Mouse (Mus musculus): ENCODE measurements around the gene Mboat2. TPM values are rescaled to one million over a fixed set of nuclear protein-coding genes. Genes with fewer than 3 reads are reported as not detected.
A peak's percentile ranks its signal among the peaks of the same experiment; 100 is the strongest.

Gene Mboat2
- total RNA-seq, 2 experiments from 2014 or later = 58.4 to 62.0 TPM

DNA sequence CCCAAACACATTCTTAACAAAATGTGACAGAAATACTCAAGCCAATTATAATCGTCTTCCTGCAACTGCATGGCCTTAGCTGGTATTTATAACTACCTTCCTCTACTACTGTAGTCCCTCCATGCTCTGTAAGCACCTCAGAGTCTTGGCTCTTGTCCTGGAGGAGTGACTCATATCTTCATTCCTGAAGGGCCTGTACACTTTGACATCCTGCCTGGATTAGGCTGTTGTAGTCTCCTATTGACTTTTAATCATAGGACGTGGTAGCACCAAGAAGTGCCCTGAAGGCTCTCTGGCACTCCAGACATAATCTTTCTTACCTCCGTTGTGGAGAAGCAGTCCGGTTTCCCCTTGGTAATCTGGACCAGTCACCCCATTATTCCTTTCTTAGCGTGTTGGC, 64.7 kb downstream of the Mboat2 start:
- intact Hi-C loops (cut with DNase I) = no loop called here

DNA sequence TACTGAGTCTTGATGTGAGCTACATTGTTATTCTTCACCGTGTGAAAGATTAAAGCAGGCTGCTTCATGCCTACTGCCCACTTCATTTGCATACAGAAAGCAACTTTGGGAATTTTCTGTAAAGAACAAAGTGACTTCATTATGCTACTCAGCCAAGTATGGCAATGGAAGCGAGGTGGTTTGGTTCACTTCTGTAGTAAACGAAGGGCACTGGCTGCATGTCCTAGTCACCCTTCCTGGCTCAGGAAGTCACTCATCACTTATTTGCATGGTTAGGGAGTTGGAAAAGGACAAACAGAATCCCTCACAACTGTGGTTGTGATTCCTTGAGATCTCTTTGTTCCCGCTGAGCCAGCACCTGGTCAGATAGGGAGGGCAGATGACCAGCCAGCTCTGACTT, 66.7 kb downstream of the Mboat2 start:
- DNase-seq = no peak
- intact Hi-C loops (cut with DNase I) = no loop called here

More for the DNA sequence above, 64.7 kb downstream of the Mboat2 start:
- DNase-seq = no peak

DNA sequence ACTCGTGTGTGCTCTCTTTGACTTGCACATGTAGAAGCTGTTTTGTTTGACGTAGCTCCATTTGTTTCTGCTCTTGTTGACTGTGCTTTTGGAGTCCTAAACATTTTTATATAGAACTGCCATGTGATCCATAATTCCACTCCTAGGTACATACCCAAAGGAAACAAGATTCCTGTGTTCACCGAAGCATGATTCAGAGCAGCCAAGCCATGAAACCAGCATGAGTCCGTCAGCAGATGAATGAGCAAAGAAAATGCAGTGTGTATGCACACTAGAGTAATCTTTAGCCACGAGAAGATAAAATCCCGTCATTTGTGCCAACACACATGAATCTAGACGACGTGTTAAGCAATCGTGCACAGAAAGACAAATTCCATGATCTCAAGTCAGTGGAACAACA, 67.5 kb downstream of the Mboat2 start:
- intact Hi-C loops (cut with DNase I) = no loop called here
- no peak for DNase-seq

DNA sequence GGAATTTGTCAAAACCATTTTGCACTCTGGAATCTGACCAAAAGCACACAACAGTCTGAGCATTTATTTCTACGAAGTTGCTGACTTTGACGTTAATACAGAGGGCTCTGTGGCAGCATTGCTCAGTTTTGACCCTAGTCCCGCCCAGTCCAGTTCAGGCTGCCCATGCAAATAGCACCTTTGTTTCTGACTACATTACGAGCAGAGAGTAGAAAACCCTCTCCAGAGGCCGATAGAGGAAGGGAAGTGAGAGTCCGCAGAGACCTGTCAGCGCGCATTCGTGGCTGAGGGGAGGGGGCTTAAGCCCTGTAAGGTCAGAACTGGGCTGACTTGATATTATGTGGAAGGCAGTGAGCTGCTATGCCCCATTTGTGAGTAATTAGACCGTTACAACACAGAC, 69.0 kb downstream of the Mboat2 start:
- intact Hi-C loops (cut with DNase I) = no loop called here
- no peak for DNase-seq

DNA sequence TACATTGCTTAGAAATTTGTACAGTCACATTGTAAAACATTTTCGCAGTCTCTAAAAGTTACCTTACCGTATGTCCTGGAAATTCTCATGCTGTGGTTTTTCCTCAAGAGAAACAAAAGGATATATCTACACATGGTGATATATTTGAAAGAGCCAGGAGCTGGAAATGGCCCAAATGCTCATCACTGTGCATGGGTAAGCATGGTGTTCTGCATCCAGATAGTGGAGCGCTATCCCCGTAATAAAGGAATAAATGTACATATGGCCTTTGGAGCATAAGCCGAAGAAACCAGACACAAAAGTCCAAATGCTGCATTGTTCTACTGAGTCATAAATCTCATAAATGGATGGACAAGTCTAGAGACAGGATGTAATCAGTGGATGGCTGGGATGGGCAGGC, 72.1 kb downstream of the Mboat2 start:
- intact Hi-C loops (cut with DNase I) = no loop called here
- no peak for DNase-seq

DNA sequence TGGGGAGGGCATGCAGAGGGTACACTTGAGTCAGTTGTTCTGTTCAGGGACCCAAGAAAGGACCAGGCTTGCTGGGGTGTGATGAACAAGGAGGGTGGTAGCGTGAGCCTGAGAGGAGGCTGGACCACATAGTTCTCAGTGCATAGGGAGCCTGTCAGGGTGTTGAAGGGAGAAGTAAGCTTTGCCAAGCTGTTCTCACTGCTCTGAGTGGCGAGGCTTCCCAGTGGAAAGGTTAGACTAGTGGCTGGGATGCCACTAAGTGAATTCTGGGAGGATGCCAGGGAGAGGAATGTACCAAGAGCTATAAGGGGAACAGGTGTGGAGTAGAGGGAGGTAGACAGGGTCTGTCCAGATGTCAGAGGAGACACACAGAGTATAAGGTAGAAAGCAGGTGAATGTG, 77.2 kb downstream of the Mboat2 start:
- DNase-seq = no peak
- intact Hi-C loops (cut with DNase I) = no loop called here

DNA sequence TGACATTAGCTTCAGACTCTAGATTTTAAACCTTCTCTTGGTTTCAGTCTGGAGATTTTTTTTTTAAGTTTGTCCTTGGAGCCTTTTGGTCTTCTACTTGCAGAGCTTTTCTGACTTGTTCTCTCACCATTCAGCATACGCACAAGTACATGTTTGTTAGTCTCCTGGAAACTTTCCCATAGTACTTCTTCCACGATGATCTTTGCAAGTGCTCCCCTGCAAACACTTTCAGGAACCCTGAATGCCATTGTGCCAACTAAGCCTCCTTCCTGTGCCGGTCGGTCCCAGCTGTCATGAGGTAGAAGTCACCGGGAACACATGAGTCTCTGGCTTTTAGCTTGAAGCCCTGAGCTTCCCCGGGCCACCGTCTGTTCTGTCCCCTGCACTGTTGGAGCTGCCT, 79.0 kb downstream of the Mboat2 start:
- intact Hi-C loops (cut with DNase I) = no loop called here
- DNase-seq = no peak

DNA sequence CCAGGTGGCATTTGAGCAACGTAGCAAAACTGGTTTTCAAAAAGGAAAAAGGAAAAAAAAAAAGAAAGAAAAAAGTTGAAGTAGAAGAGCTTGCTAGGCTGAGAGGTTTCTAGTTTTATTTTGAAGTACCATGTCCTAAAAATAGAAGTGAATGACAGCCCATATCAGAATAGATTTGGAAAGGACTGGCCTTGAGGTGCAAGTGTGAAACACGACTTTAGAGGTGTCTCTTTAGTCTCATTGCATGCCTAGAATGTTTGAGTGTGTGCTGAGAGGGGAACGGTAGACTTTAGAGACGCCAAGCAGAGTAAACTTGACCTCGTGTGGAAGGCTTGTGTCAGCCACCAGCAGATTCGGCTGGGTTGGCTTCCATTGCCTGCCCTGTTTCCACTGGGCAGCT, 81.5 kb downstream of the Mboat2 start:
- intact Hi-C loops (cut with DNase I) = no loop called here
- DNase-seq = no peak

DNA sequence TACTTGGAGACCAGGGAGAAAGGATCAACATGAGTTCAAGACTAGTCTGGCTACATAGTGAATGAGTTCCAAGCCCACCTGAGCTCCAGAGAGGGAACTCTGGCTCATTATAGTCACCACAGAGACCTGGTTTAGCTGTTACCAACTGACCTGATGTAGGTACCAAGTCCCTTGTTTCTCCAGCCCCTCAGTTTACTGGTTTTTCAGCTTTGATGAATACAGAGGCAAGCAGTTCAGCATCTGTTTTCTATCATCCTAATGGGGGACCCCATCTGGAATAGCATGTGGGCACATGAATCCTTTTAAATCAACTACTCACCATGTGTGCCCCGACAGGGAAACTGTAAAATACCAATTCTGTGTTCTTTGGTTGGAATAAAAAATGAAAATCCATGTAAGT, 82.2 kb downstream of the Mboat2 start:
- DNase-seq = no peak
- intact Hi-C loops (cut with DNase I) = no loop called here

DNA sequence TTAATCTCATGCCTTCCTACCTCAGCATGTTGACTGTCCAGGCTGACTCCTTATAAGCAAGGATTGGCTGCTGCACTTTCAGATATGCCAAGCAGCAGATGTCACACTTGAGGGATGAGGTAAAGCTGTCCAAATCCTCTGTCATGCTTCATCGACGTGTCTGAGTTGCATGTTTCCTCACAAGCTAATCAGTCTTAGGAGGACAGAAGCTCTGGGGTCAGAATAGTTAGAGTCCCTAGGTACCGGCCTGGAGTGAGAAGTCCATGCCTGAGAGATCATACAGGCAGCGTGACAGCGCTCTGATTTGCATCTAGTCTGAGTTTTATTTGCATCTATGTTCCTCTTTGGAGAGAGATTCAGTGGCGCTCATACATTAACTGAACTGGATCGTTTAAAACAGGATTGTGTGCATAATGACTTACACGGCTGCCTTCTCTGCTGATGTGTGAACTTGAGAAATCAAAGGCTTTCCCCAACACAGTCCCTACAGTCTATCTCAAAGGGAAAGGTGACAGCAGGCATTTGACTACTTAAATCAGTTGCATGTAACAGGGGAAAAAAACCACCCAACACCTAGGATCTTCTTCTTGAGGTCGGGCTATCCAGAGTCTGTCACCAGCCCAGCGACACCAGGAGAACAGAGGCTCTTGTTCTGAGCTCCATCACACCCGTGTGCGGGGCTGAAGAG, 88.0 kb downstream of the Mboat2 start:
- intact Hi-C loops (cut with DNase I) = no loop called here
- DNase-seq = no peak

DNA sequence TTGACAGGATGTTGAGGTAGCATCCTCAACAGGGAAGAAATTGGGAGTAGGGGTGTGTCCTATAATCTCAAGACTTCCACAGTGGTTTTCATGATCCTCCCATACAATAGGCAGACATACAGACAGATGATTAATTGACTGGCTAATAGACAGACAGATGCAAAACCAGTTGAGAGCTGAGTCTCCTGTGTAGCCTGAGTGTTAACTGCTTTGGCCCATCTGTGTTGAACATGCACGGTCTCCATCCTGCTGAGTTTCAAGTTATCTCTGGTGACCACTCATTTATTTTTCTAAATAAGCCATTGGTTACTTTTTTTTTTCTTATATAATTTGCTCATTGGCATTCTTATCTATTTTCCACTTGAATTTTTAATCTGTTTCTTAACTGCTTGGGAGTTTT, 90.2 kb downstream of the Mboat2 start:
- intact Hi-C loops (cut with DNase I) = no loop called here
- no peak for DNase-seq

DNA sequence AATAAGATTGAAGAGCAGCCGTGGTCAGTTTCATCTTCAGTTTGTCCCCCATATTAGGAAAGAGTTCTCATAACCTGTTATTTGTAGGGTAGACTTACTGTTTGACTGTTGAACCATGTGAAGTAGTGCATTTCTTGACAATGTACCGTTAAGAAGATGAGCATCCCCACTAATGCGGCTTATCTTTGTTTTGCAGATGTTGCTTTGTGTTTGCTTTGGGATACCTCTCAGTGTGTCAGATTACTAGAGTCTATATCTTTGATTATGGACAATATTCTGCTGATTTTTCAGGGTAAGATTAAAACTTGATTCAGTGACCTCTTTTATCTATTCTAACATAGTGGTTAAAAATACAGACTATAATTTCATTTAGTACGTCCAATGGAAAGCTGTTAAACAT, 93.3 kb downstream of the Mboat2 start:
- DNase-seq = no peak
- intact Hi-C loops (cut with DNase I) = no loop called here

DNA sequence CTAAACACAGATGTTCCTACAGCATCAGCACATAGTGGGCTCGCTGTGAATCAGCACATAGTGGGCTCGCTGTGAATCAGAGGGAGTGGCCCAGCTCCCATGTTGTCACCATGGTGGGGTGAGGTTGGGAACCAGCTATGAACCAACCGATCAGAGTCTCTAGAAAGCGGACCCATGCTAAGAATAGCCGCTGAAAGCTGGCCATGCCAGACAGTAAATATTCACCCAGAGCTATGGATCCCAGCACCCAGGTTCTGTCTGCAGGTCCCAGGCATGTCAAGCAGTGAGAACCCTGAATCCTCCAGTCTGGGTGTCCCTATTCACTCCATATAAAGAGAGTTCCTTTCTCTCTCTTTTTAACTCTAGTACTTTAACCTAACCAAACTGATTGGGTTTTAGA, 94.6 kb downstream of the Mboat2 start:
- intact Hi-C loops (cut with DNase I) = no loop called here

DNA sequence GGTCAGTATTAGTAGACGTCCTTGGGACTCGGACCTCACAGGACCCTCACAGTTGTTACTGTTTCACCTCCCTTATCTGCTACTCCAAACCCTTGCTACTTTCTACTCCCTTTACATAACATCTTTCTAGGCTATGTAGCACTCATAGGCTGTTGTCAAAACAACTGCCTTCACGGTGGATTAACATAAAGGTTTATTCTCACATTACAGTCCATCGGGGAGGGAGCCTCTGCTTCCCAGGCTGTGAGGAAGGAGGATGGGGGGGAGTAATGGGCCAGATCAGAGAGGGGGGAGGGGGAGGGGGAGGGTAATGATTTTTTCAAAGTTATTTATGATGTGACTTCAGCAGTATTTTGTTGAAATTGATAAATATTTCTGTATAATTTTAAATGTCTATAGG, 95.0 kb downstream of the Mboat2 start:
- no peak for DNase-seq
- intact Hi-C loops (cut with DNase I) = no loop called here

More for the DNA sequence above, 94.6 kb downstream of the Mboat2 start:
- no peak for DNase-seq

DNA sequence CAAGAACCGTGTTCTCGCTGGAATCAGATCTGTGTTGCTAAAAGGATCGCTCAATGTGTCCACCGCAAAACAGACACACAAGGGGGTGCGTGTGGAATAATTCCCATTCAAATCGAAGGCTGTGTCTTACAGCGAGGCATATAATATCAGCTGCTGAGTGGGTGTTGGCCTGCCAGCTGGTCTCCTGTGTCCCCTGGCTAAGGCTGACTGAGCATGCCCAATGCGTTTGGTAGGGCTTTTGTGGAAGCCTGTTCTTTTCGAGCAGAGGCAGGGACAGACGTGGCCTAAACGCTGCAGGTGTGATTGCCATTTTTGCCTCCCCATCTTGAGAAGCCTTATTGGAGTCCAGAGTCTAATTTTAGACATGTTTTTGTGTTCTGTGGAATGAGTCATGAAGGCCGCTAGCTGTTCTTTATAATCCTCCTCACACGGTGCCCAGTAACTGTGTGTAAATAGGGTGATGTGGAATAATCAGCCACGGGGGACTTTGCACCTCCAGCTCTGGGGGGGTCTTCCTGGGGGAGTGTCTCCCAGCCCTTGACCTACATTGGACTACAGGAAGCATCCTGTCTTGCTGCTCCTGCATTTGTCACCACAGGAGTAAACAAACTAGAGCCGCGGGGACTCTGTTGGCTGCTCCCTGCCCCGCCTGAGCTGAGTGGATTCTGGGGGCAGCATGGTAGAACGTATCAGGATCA, 97.5 kb downstream of the Mboat2 start:
- intact Hi-C loops (cut with DNase I) = no loop called here
- DNase-seq = peak; percentile 67

DNA sequence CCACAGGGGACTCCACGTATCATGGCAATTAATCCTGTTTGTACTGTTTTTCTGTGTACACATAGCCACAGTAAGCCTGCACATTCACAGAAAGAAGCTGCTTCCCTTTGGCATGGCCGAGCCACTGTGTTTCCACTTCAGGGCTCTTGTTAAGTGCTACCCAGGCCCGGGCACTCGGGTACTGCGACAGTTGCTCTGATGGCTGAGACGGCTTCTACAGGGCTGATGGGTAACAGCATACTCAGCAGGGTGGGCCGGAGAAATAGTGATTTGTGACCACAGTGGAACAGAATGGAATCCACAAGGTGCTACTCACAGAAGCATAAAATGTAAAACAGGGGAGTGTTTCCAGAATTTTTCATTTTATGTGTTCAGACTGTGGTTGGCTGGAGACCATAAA, 98.4 kb downstream of the Mboat2 start:
- intact Hi-C loops (cut with DNase I) = no loop called here
- DNase-seq = peak; percentile 52

DNA sequence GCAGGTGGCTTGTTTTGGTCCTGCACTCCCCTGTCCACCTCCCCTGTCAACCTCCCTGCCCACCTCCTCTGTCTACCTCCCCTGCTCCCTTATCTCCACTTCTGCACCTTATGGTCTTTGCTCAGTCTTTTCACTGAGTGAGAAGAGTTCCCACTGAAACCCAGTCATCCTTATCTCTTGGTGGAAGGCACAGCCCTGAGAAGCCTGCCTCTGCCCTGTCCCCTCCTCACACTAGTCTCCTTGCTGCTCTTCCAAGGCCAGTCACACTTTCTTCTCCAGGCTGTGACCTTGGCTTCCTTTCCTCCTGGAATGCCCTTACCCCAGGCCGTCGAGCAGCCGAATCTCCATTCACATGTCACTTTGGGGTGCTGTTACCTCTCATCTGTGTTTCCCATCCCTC, 100.1 kb downstream of the Mboat2 start:
- intact Hi-C loops (cut with DNase I) = no loop called here

DNA sequence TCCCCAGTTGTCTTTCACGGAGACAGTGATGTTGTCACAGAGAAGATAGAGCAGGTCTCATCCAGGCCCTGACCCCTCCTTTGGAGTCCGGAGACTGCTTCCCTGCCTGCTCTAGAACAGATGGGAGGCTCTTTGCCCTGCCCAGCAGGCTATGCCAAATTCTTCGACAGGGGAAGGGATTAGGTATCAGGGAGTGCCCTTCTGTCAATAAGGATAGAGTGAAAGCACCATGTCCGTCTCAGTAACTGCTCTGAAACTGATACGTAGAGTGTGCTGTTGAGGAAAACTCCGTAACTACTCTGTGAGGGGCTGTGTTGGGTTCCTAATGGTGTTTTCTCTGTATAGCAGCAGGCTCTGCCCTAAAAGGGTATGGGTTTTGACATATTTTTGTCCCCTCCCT, 101.4 kb downstream of the Mboat2 start:
- intact Hi-C loops (cut with DNase I) = no loop called here

More for the DNA sequence above, 100.1 kb downstream of the Mboat2 start:
- DNase-seq = no peak

DNA sequence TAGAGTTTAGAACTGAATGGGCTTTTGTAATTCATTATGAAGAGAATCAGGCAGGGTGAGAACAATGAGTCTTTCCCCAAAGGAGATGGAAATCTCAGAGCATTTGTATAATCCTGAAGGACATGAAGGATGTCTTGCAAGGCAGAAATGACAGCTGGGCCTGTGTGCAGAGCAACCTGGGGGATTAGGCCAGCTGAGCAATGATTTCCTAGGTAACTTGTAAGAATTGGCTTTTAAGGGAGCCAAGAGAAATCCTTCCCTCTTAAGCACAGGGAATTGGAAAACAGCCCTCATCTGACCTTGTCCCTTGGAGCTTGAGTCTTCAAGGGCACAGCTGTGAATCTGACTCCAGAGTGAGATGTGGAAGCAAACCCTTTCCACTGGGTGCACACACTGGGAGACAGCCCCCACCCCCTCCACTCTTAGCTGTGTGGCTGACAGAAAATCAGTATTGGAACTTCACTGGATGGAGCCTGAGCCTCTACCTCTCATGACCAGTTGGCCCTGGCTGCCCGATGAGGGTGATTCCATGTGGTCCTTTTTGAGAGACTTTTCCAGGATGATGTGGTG, 102.6 kb downstream of the Mboat2 start:
- intact Hi-C loops (cut with DNase I) = no loop called here
- no peak for DNase-seq

More for the DNA sequence above, 101.4 kb downstream of the Mboat2 start:
- DNase-seq = no peak

DNA sequence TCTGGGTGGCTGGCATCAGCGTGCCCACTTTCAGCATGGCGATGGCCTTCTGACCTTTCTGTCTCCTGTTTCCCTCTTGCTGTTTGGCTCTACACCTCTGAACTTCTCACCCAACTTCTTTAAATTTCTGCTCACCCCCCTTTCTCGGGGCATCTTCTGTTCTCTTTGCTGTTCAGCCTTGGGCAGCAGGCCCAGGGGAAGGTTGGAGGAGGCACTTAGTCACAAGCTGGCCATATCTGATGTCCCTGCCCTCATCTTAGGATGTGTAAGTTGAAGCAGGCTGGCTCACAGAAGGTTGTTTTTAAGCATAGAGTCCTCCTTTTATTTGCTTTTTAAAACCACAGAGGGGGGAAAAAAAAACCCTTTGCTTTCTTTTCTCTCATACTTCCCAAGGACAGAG, 103.3 kb downstream of the Mboat2 start:
- no peak for DNase-seq
- intact Hi-C loops (cut with DNase I) = no loop called here

DNA sequence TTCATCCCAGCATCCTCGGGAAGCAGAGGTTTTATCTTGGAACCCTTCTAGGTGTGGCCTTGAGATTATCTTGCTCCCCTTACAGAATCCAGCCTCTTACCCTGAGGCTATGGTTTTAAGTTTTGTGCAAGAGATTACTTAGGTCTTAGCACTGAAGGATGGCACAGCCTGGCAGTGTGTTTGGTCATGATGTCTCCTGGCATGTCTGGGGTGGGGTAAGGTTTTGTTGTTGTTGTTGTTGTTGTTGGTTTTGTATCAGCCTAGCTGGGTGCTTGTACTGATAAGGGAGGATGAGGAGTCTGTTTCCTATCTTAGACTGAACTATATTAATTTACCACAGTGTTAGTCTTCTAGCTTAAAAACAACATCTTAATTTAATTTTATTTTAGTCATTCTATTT, 105.6 kb downstream of the Mboat2 start:
- intact Hi-C loops (cut with DNase I) = no loop called here
- no peak for DNase-seq

DNA sequence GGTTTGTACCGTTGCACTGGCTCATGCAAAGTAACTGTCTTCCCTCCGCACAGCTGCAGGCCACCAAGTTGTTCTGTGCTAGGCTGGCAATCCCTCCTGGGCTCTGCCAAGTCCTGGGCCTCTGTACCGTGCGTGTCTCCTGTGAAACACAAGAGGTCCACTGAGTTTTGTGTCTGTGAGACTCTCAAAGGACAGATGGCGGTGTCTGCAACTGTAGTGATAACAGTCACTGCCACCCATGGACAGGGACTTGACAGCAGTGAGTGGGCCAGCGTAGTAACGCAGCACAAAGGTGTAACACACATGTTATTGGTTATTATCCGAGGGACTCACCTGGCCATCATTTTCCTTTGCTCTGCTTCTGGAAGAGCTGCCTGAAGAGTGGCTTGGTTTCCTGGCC, 108.7 kb downstream of the Mboat2 start:
- no peak for DNase-seq
- intact Hi-C loops (cut with DNase I) = no loop called here
